23 mouse cellular contexts compared by ENCODE assay signal in the genomic region with DNA sequence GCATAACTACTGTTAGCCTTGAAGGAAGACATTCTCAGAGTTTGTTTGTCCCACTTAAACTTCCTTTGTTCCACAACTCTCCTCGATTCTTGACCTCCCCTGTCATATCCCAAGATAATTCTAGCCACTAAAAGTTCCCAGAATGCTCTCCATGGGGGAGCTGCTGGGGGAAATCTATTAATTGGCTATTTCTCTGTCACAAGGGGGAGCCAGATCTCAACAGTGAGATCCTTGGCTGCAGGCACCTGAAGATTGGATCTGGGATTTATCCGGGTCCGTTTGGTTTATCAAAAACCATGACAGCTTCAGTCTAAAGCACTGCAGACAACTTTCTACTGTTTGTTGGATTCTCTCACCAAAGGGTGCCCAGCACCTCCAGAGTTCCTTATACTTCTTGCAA. TPM values are rescaled to one million over a fixed set of nuclear protein-coding genes. Genes with fewer than 3 reads are reported as not detected.
DNase-seq lines count a peak whose midpoint lies in the region; ATAC-seq lines count a peak whose summit lies in the region.
"Had no signal": no experiment of that assay in that cellular context is flagged by ENCODE, and none has a peak within 500 bp of the region (broad histone marks: within the 10 kb centered on the region; RNA-seq: fewer than 3 reads in every experiment).

No protein-coding gene starts in this region.

- 78% methylated on average over 3 of the region's 3 CpGs for WGBS in hindbrain, embryonic 11.5 days

- ATAC-seq in hindbrain, embryonic 11.5 days (ENCODE audit: low FRiP score) = no peak
- ATAC-seq: forebrain, postnatal 0 days had no signal

- H3K4me1 ChIP-seq in hindbrain, embryonic 11.5 days (replicated peaks; ENCODE audit: control insufficient read depth, insufficient read depth, low read length) = no peaks in the 10 kb centered on the region
- H3K4me1 ChIP-seq: hindbrain, embryonic 15.5 days; limb, embryonic 12.5 days; liver, embryonic 13.5 days; megakaryocyte, embryonic 14.5 days had no signal

- no peak overlapping the region for H3K4me2 ChIP-seq in hindbrain, embryonic 11.5 days (replicated peaks; ENCODE audit: low read depth, low read length)
- H3K4me2 ChIP-seq: hindbrain, embryonic 15.5 days; limb, embryonic 12.5 days; liver, embryonic 13.5 days had no signal

- no peak overlapping the region for H3K9ac ChIP-seq in hindbrain, embryonic 11.5 days (ENCODE audit: low read depth, low read length)
- H3K9ac ChIP-seq: forebrain, postnatal 0 days; hindbrain, embryonic 15.5 days; limb, embryonic 12.5 days; liver, embryonic 13.5 days had no signal

- no peaks in the 10 kb centered on the region for H3K27me3 ChIP-seq in hindbrain, embryonic 11.5 days (ENCODE audit: control insufficient read depth, insufficient read depth, low read length)
- H3K27me3 ChIP-seq: hindbrain, embryonic 15.5 days; limb, embryonic 12.5 days; liver, embryonic 13.5 days; megakaryocyte, embryonic 14.5 days had no signal

- H3K27ac ChIP-seq in hindbrain, embryonic 11.5 days (ENCODE audit: low read depth, low read length) = no peak overlapping the region
- H3K27ac ChIP-seq: gastrocnemius, adult 2 months; hindbrain, embryonic 15.5 days; limb, embryonic 12.5 days; liver, embryonic 13.5 days had no signal

- no peak overlapping the region for H3K4me3 ChIP-seq in hindbrain, embryonic 11.5 days (ENCODE audit: low read depth, low read length)
- H3K4me3 ChIP-seq: gastrocnemius, adult 2 months; hindbrain, embryonic 15.5 days; limb, embryonic 12.5 days; liver, embryonic 13.5 days; megakaryocyte, embryonic 14.5 days had no signal

- H3K36me3 ChIP-seq in hindbrain, embryonic 11.5 days (ENCODE audit: control insufficient read depth, insufficient read depth, low read length) = no peaks in the 10 kb centered on the region
- H3K36me3 ChIP-seq: hindbrain, embryonic 15.5 days; limb, embryonic 12.5 days; liver, embryonic 13.5 days had no signal

- DNase-seq in adrenal gland, postnatal 14 days = peak; percentile 8
- DNase-seq in adrenal gland, postnatal 25 days = no peak
- peak; percentile 14 for DNase-seq in layer of hippocampus, adult 11-12 months (ENCODE audit: low spot score)
- DNase-seq in layer of hippocampus, adult 9-10 months (ENCODE audit: low spot score) = no peak
- peak; percentile 8 for DNase-seq in ES-CJ7 (ENCODE audit: low read depth, low spot score)
- peak; percentile 17 for DNase-seq in adipocyte (ENCODE audit: low spot score)
- DNase-seq in thymus, postnatal 14 days = no peak
- no peak for DNase-seq in hindbrain, embryonic 11.5 days (ENCODE audit: low spot score)
- DNase-seq: adrenal gland, postnatal 36 days; cerebellum, adult 8-10 months; forebrain, postnatal 0 days; gastrocnemius, adult 2 months; heart, postnatal 14 days; kidney, adult 8-10 months; liver, embryonic 13.5 days; right cerebral cortex, postnatal 25 days had no signal

- no peaks in the 10 kb centered on the region for H3K9me3 ChIP-seq in hindbrain, embryonic 11.5 days (ENCODE audit: control insufficient read depth, low read length)
- H3K9me3 ChIP-seq: hindbrain, embryonic 15.5 days; liver, embryonic 13.5 days had no signal

RNA-seq across cellular contexts. Expression of a gene that starts 3.8 kb away (rescaled TPM):
- not detected in 2 replicates for total RNA-seq in adrenal gland, postnatal 14 days (2021)
- total RNA-seq in adrenal gland, postnatal 25 days (2021) = not detected in 2 replicates
- not detected in 2 replicates for polyA plus RNA-seq in hindbrain, embryonic 11.5 days (2014; fragmentation: Nextera tagmentation; extraction: Ambion mirVana)
- total RNA-seq: adrenal gland, postnatal 36 days; forebrain, postnatal 0 days; gastrocnemius, adult 2 months; heart, postnatal 14 days; layer of hippocampus, adult 18-20 months had no signal
- polyA plus RNA-seq: embryonic facial prominence, embryonic 14.5 days; forebrain, postnatal 0 days; hindbrain, embryonic 15.5 days; limb, embryonic 12.5 days; liver, embryonic 13.5 days; lung, embryonic 16.5 days; neural tube, embryonic 11.5 days had no signal

RNA-seq across cellular contexts. Expression of a gene that starts 33.9 kb away (rescaled TPM):
- 4.3 and 5.2 TPM in 2 replicates for total RNA-seq in adrenal gland, postnatal 14 days (2021)
- total RNA-seq in adrenal gland, postnatal 25 days (2021) = 5.5 and 7.1 TPM in 2 replicates
- polyA plus RNA-seq in hindbrain, embryonic 11.5 days (2014; fragmentation: Nextera tagmentation; extraction: Ambion mirVana) = 9.4 and 10.6 TPM in 2 replicates

Comparison
In these comparisons a context has a peak if more than half of its experiments do, and no peak if none do; other contexts are left out.
1. DNase-seq: peak in adrenal gland, postnatal 14 days (single experiment), layer of hippocampus, adult 11-12 months (single experiment), ES-CJ7 (single experiment) and adipocyte (single experiment); none in adrenal gland, postnatal 25 days (single experiment), layer of hippocampus, adult 9-10 months (single experiment), thymus, postnatal 14 days (single experiment) and hindbrain, embryonic 11.5 days (single experiment).